Mouse (Mus musculus) ovary, adult 2 months (tissue): ENCODE data around the gene Gm20777. TPM values are rescaled to one million over a fixed set of nuclear protein-coding genes. Genes with fewer than 3 reads are reported as not detected.

Source experiments
- polyA plus RNA-seq: library from polyadenylated mRNA; depleted of rRNA; stranded (reverse); fragments of >200 nt; gene quantifications from 2 replicates; pipeline ENCODE4 v1.2.3, GENCODE M21; 2012; rRNA removed

Gene Gm20777
- not detected in 2 replicates for polyA plus RNA-seq

DNA sequence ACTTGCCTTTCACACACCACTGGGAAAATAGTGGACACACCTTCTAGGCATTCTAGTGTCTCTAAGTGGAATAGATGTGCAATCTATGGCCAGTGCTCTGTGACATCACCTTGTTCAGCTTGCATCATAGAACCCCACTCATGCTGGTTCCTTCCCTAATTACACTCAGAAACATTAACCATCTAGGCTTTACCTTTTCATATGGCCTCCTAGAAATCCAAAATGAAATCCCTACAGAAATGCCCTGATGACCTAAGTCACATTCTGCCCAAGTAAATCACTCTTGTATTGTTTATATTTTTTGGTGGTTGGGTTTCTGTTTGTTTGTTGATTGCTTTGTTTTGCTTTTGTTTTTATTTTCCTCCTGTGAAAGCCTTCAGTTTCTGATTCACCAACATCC, at the start of gene Gm20777:
Gene Gm20777, minus strand, starts transcription at position 101 of the 400 bp plus-strand sequence.

Other genes starting within 250 kb of the Gm20777 start
- gene Gm20737, start 216.4 kb downstream of the Gm20777 start, polyA plus RNA-seq = not detected in 2 replicates
- not detected in 2 replicates for gene Gm21775, start 199.0 kb downstream of the Gm20777 start, polyA plus RNA-seq
- not detected in 2 replicates for gene Gm21900, start 136.1 kb downstream of the Gm20777 start, polyA plus RNA-seq